8 mouse cellular contexts compared by ENCODE assay signal in genomic region chr1:152520798-152521575, GRCm38 (mm10).
DNase-seq lines count a peak whose midpoint lies in the region; ATAC-seq and TF ChIP-seq lines count a peak whose summit lies in the region.

No protein-coding gene starts in this region.

- peak; percentile 63 for TF ChIP-seq CTCF in cerebellum, adult 2 months (IDR thresholded peaks at IDR 0.05; ENCODE audit: borderline replicate concordance, insufficient read depth, low read depth, low read length)
- peak; percentile 80 for TF ChIP-seq CTCF in gastrocnemius, adult 2 months (IDR thresholded peaks at IDR 0.05)

- WGBS in forebrain, embryonic 11.5 days: 77% methylated on average over 16 of the region's 16 CpGs
- 77% methylated on average over 16 of the region's 16 CpGs for WGBS in forebrain, embryonic 15.5 days
- WGBS in cerebellum, adult 2 months: 80% methylated on average over 16 of the region's 16 CpGs

- H3K4me2 ChIP-seq in forebrain, embryonic 11.5 days (ENCODE audit: low read depth, low read length, severe bottlenecking): no peak overlapping the region
- no peak overlapping the region for H3K4me2 ChIP-seq in forebrain, embryonic 15.5 days (replicated peaks)

- H3K36me3 ChIP-seq in forebrain, embryonic 11.5 days (ENCODE audit: control insufficient read depth, insufficient read depth, low read length): no peaks in the 10 kb centered on the region
- H3K36me3 ChIP-seq in forebrain, embryonic 15.5 days: no peaks in the 10 kb centered on the region; the same call in 1 of the 2 replicates

- no peak for TF ChIP-seq POLR2A in cerebellum, adult 2 months (IDR thresholded peaks at IDR 0.05; ENCODE audit: borderline replicate concordance, insufficient read depth, low read length)

- H3K9me3 ChIP-seq in forebrain, embryonic 11.5 days (ENCODE audit: control insufficient read depth, low read length): no peaks in the 10 kb centered on the region
- no peaks in the 10 kb centered on the region for H3K9me3 ChIP-seq in forebrain, embryonic 15.5 days

- intact Hi-C loops in gastrocnemius, adult 2 months (cut with DNase I): no loop called here

- H3K4me3 ChIP-seq in forebrain, embryonic 11.5 days (ENCODE audit: low read depth, low read length): no peak overlapping the region
- H3K4me3 ChIP-seq in forebrain, embryonic 15.5 days: no peak overlapping the region
- no peak overlapping the region for H3K4me3 ChIP-seq in cerebellum, adult 2 months (replicated peaks; ENCODE audit: insufficient read depth, low read depth, low read length)
- H3K4me3 ChIP-seq in gastrocnemius, adult 2 months: no peak overlapping the region

- DNase-seq in forebrain, embryonic 11.5 days (ENCODE audit: low spot score): peak; percentile 77
- peak; percentile 16 for DNase-seq in CD4-positive helper T cell, adult 2 months (ENCODE audit: low read depth, low spot score)
- peak; percentile 23 to 30 for DNase-seq in cerebellum, adult 2 months
- peak; percentile 72 for DNase-seq in gastrocnemius, adult 2 months
- DNase-seq in kidney, postnatal 14 days: peak; percentile 72
- peak; percentile 82 for DNase-seq in lung, postnatal 10 days
- DNase-seq in spleen, postnatal 10 days (ENCODE audit: low spot score in 2 of 2): peak; percentile 44 to 71

- no peaks in the 10 kb centered on the region for H3K27me3 ChIP-seq in forebrain, embryonic 11.5 days (ENCODE audit: control insufficient read depth, insufficient read depth, low read length)
- no peaks in the 10 kb centered on the region for H3K27me3 ChIP-seq in forebrain, embryonic 15.5 days
- no peaks in the 10 kb centered on the region for H3K27me3 ChIP-seq in cerebellum, adult 2 months (ENCODE audit: control insufficient read depth, insufficient read depth, low read length)

- H3K27ac ChIP-seq in forebrain, embryonic 11.5 days (ENCODE audit: low read depth, low read length): no peak overlapping the region
- H3K27ac ChIP-seq in forebrain, embryonic 15.5 days (replicated peaks): no peak overlapping the region
- no peak overlapping the region for H3K27ac ChIP-seq in cerebellum, adult 2 months (ENCODE audit: insufficient read depth, low read length)
- no peak overlapping the region for H3K27ac ChIP-seq in gastrocnemius, adult 2 months

- peak; percentile 31; the same call in 1 of the 2 replicates for ATAC-seq in forebrain, embryonic 11.5 days (replicated peaks; ENCODE audit: low FRiP score)
- ATAC-seq in forebrain, embryonic 15.5 days (replicated peaks): no peak

- no peak overlapping the region for H3K9ac ChIP-seq in forebrain, embryonic 11.5 days (ENCODE audit: low read length)
- no peak overlapping the region for H3K9ac ChIP-seq in forebrain, embryonic 15.5 days (replicated peaks)

- no peaks in the 10 kb centered on the region for H3K4me1 ChIP-seq in forebrain, embryonic 11.5 days (replicated peaks; ENCODE audit: control insufficient read depth, insufficient read depth, low read length)
- H3K4me1 ChIP-seq in forebrain, embryonic 15.5 days: peaks cover 3% of the 10 kb centered on the region; the same call in 1 of the 2 replicates
- H3K4me1 ChIP-seq in cerebellum, adult 2 months (ENCODE audit: control insufficient read depth, insufficient read depth, low read length): no peaks in the 10 kb centered on the region

Comparison
In these comparisons a context has a peak if more than half of its experiments do, and no peak if none do; other contexts are left out.
1. DNase-seq: peak in every context shown above with its lines; median percentile 82 in lung, postnatal 10 days; 77 in forebrain, embryonic 11.5 days; 72 in gastrocnemius, adult 2 months; 72 in kidney, postnatal 14 days; 58 in spleen, postnatal 10 days; 26 in cerebellum, adult 2 months; 16 in CD4-positive helper T cell, adult 2 months.